Mouse (Mus musculus) forebrain, embryonic 11.5 days (tissue): ENCODE results near the gene Coq4. TPM values are rescaled to one million over a fixed set of nuclear protein-coding genes. Genes with fewer than 3 reads are reported as not detected.

ENCODE experiments used
- ATAC-seq: fragments of 200-750 bp; cut with Nextera tagmentation; replicated peaks from 2 replicates; pipeline ENCODE4 v1.8.0; 2017; ENCODE audit warnings: moderate TSS enrichment; ENCODE audit not compliant: low FRiP score
- DNase-seq: peaks from one replicate; pipeline ENCODE4 v3.0.0-alpha.2; 2017; ENCODE audit warnings: low spot score
- H3K27ac ChIP-seq: fragments of 300-500 bp; sonication (generic); 2 replicates; pipeline ENCODE4 v1.5.1; 2014; ENCODE audit warnings: low read depth, low read length
- H3K27me3 ChIP-seq: fragments of 300-500 bp; sonication (generic); 2 replicates; pipeline ENCODE4 v1.6.1; 2014; ENCODE audit warnings: mild to moderate bottlenecking, low read length, mixed read lengths; ENCODE audit not compliant: control insufficient read depth, insufficient read depth
- H3K36me3 ChIP-seq: fragments of 300-500 bp; sonication (generic); 2 replicates; pipeline ENCODE4 v1.6.1; 2014; ENCODE audit warnings: mild to moderate bottlenecking, low read length, moderate library complexity, mixed read lengths; ENCODE audit not compliant: control insufficient read depth, insufficient read depth
- H3K4me1 ChIP-seq: fragments of 300-500 bp; sonication (generic); replicated peaks from 2 replicates; pipeline ENCODE4 v1.6.1; 2014; ENCODE audit warnings: low read length, mixed read lengths; ENCODE audit not compliant: control insufficient read depth, insufficient read depth
- H3K4me2 ChIP-seq: fragments of 300-500 bp; sonication (generic); 2 replicates; pipeline ENCODE4 v1.6.1; 2014; ENCODE audit warnings: low read depth, mild to moderate bottlenecking, low read length, moderate library complexity, mixed read lengths; ENCODE audit not compliant: severe bottlenecking
- H3K4me3 ChIP-seq: fragments of 300-500 bp; sonication (generic); 2 replicates; pipeline ENCODE4 v1.5.1; 2014; ENCODE audit warnings: low read depth, low read length
- H3K9ac ChIP-seq: fragments of 300-500 bp; sonication (generic); 2 replicates; pipeline ENCODE4 v1.6.1; 2014; ENCODE audit warnings: low read length
- H3K9me3 ChIP-seq: fragments of 300-500 bp; sonication (generic); 2 replicates; pipeline ENCODE4 v1.6.1; 2016; ENCODE audit warnings: low read length, mixed read lengths; ENCODE audit not compliant: control insufficient read depth
- WGBS: fragments of 180-500 bp; shearing (Covaris S2); extraction: QIAGEN DNeasy Blood & Tissue Kit; methylation state at CpG from one replicate; pipeline ENCODE4 v1.1.7; 2014; 5-methylcytosine and 5-hydroxymethylcytosine counted together
- polyA plus RNA-seq: library from polyadenylated mRNA; unstranded; fragments of >200 nt; fragmentation: Nextera tagmentation; extraction: Ambion mirVana; gene quantifications from 2 replicates; pipeline ENCODE4 v1.2.1, GENCODE M21; 2014

Gene Coq4
- 38.2 and 40.5 TPM in 2 replicates for polyA plus RNA-seq

DNA sequence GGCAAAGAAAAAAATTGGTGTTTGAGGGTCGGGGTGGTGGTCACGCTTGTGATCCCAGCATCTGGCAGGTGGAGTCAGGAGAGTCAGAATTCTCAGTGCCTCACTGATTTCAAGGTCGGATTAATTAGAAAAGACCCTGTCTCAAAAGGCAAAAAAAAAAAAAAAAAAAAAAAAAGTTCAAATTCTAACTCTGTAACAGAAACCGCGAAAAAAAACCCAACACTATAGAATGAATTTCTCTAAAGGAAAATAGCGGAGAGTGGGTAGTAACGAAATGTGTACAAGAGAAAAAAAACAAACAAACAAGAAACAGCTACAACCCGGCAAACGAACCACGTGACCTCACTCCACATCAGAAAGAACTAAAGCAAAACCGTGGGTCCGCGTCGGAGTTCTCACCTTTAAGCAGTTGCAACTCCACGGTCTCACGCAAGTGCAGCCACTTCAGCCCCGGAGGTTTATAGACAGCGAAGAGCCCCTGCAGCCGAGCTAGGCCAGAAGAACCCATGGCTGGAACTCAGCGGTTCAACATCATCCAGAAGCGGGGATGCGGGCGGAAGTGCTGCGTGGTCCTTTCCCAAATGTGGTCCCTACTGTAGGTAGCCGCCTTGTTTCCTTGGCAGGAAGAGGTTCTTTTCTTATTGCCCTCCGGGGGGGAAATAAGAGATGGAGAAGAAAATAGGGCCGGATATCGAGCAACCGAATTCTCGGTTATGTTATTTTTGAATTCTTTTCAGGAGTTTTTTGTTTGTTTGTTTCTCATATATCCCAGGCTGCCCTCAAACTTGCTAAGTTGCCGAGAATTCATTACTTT is at the start of gene Coq4:
Gene Coq4, plus strand, starts transcription at position 390 of the 814 bp plus-strand sequence.
- Histone ChIP-seq H3K4me3 (peak within 1 kb of the TSS; percentile 67), H3K4me1 (peaks cover 5% of the 10 kb centered on the region; the same call in 1 of the 2 replicates), H3K27ac (0 out of 2 replicates have a peak within 1 kb of the TSS, but pooled peaks have one; percentile 10), H3K4me2 (peak within 1 kb of the TSS; percentile 89), H3K27me3 (no peaks in the 10 kb centered on the region), H3K9ac (peak within 1 kb of the TSS; percentile 83), H3K36me3 (peaks cover 20% of the 10 kb centered on the region), H3K9me3 (peaks cover under 1% of the 10 kb centered on the region; the same call in 1 of the 2 replicates)
- 2% methylated on average over 31 of the region's 31 CpGs for WGBS
- ATAC-seq: peak; percentile 91
- DNase-seq: peak; percentile 89

DNA sequence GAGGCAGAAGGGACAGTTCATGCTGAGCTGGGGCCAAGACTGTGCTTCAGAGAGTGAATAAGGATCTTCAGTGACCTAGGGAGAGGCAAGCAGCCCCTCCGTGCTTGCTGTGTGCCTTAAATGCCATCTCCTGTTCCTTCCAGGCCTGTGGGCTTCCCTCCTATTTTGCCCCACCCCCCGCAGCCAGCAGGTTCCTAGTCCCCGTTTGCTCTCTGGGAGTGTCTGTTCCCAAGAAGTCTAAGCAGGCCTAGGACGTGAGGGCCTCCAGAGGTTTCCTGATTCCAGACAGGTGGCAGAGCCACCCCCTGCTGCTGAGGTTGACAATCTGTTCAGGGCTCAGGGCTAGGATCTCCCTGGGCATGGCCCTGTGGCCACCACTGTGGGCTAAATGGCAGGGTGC is 48.5 kb upstream of the Coq4 start:
- 78% methylated on average over 4 of the region's 4 CpGs for WGBS
- H3K9ac ChIP-seq: no peak overlapping the region
- DNase-seq (no peak), ATAC-seq (no peak)
- H3K27ac ChIP-seq: no peak overlapping the region
- no peaks in the 10 kb centered on the region for H3K9me3 ChIP-seq
- H3K36me3 ChIP-seq: peaks cover 8% of the 10 kb centered on the region; the same call in 1 of the 2 replicates
- no peaks in the 10 kb centered on the region for H3K4me1 ChIP-seq
- no peak overlapping the region for H3K4me2 ChIP-seq
- H3K27me3 ChIP-seq: no peaks in the 10 kb centered on the region
- H3K4me3 ChIP-seq: no peak overlapping the region

- Histone ChIP-seq H3K27ac (no peak overlapping the region), H3K9me3 (no peaks in the 10 kb centered on the region), H3K36me3 (peaks cover 8% of the 10 kb centered on the region; the same call in 1 of the 2 replicates), H3K9ac (no peak overlapping the region), H3K4me1 (no peaks in the 10 kb centered on the region), H3K4me2 (no peak overlapping the region), H3K27me3 (no peaks in the 10 kb centered on the region), H3K4me3 (no peak overlapping the region)
- DNase-seq (no peak), ATAC-seq (no peak)
- WGBS: 86% methylated on average over 5 of the region's 5 CpGs
Observed at GRCm38 (mm10) chr2:29739368-29739767, 47.9 kb upstream of the Coq4 start.

- Histone ChIP-seq H3K27me3 (peaks cover 7% of the 10 kb centered on the region), H3K9ac (no peak overlapping the region), H3K36me3 (peaks cover under 1% of the 10 kb centered on the region; the same call in 1 of the 2 replicates), H3K4me2 (no peak overlapping the region), H3K4me1 (no peaks in the 10 kb centered on the region), H3K27ac (no peak overlapping the region), H3K4me3 (no peak overlapping the region), H3K9me3 (no peaks in the 10 kb centered on the region)
- WGBS: 94% methylated on average over 6 of the region's 6 CpGs
- no peak for ATAC-seq
- no peak for DNase-seq
Observed at GRCm38 (mm10) chr2:29741207-29741606, 46.1 kb upstream of the Coq4 start.

GRCm38 (mm10) chr2:29744256-29744655 is 43.0 kb upstream of the Coq4 start:
- ATAC-seq: no peak
- H3K9ac ChIP-seq: no peak overlapping the region
- H3K4me2 ChIP-seq: no peak overlapping the region
- H3K36me3 ChIP-seq: no peaks in the 10 kb centered on the region
- WGBS: 94% methylated on average over 6 of the region's 6 CpGs
- H3K27ac ChIP-seq: no peak overlapping the region
- H3K9me3 ChIP-seq: no peaks in the 10 kb centered on the region
- DNase-seq: no peak
- H3K4me1 ChIP-seq: peaks cover 6% of the 10 kb centered on the region; the same call in 1 of the 2 replicates
- no peak overlapping the region for H3K4me3 ChIP-seq
- peaks cover 26% of the 10 kb centered on the region for H3K27me3 ChIP-seq

DNA sequence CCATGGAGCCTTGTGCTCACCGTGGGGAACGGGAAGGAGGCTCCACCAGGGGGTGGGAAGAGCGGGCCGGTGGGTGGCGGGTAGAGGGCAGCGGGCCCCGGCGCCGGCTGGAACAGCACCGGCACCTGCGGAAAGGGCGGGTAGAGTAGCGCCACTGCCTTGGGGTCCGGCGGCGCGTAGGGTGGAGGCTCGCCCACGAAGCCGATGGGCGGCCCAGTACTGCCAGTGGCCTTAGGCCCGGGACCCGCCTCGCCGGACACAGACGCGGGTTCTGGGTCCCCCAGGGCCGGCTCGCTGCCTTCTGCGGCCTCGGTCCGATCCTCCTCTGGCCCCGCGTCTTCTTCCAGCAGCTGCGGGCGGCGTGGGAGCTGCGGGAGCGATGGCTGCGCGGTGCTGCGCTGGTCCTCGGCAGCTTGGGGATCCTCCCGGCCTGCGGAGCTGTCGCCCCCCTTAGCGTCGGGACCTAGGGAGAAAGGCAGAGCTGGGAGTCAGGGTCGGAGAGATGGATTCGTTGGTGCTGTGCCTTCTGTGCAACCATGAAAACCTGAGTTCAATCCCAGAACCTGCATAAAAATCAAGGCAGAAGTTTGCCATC is 40.0 kb upstream of the Coq4 start:
- Histone ChIP-seq H3K4me2 (peak overlapping the region; percentile 59), H3K36me3 (no peaks in the 10 kb centered on the region), H3K9me3 (no peaks in the 10 kb centered on the region), H3K4me3 (peak overlapping the region; percentile 29), H3K4me1 (peaks cover 10% of the 10 kb centered on the region), H3K27ac (no peak overlapping the region), H3K27me3 (peaks cover 48% of the 10 kb centered on the region), H3K9ac (peak overlapping the region; percentile 49)
- ATAC-seq (no peak), DNase-seq (peak; percentile 69)
- WGBS: 3% methylated on average over 40 of the region's 50 CpGs

- WGBS: 54% methylated on average over 5 of the region's 5 CpGs
- DNase-seq (no peak), ATAC-seq (no peak)
- H3K4me3 ChIP-seq: no peak overlapping the region
- H3K27me3 ChIP-seq: peaks cover 54% of the 10 kb centered on the region
- H3K4me2 ChIP-seq: no peak overlapping the region
- H3K36me3 ChIP-seq: no peaks in the 10 kb centered on the region
- H3K9ac ChIP-seq: no peak overlapping the region
- no peak overlapping the region for H3K27ac ChIP-seq
- no peaks in the 10 kb centered on the region for H3K9me3 ChIP-seq
- peaks cover 10% of the 10 kb centered on the region for H3K4me1 ChIP-seq
Observed at GRCm38 (mm10) chr2:29747852-29748251, 39.4 kb upstream of the Coq4 start.

DNA sequence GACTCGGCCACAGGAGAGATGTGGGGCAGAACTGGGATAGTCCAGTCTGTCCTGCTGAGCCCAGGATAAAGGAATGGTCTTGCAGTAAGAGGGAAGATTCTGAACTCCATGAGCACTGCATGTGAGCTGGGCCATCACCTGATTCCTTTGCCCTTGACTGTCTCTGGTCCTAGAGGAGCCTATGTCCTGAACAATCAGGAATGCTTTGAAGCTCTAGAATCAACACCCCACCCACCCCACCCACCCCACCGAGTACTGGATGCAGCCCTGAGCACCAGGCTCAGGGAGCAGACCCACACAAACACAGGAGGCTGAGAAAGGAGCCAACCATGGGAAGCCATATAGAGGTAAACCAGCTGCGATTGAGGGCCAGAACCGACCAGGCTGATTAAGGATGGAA is 38.8 kb upstream of the Coq4 start:
- no peak for DNase-seq
- Histone ChIP-seq H3K27me3 (peaks cover 57% of the 10 kb centered on the region), H3K36me3 (no peaks in the 10 kb centered on the region), H3K4me3 (no peak overlapping the region), H3K9me3 (no peaks in the 10 kb centered on the region), H3K9ac (no peak overlapping the region), H3K4me1 (peaks cover 10% of the 10 kb centered on the region), H3K27ac (no peak overlapping the region), H3K4me2 (no peak overlapping the region)
- WGBS: 85% methylated on average over 4 of the region's 4 CpGs
- ATAC-seq: no peak
